Mouse (Mus musculus) lung, embryonic 15.5 days (tissue): ENCODE results near the gene Tamm41. TPM values are rescaled to one million over a fixed set of nuclear protein-coding genes. Genes with fewer than 3 reads are reported as not detected.

Source experiments
- ATAC-seq: fragments of 200-750 bp; cut with Nextera tagmentation; 2 replicates; pipeline ENCODE4 v1.8.0; 2017; ENCODE audit warnings: moderate number of reproducible peaks, borderline replicate concordance; ENCODE audit not compliant: low FRiP score, low TSS enrichment; ENCODE audit errors: extremely low read depth
- H3K27ac ChIP-seq: fragments of 300-500 bp; sonication (generic); 2 replicates; pipeline ENCODE4 v1.5.1; 2015; ENCODE audit warnings: moderate library complexity, mild to moderate bottlenecking, inconsistent platforms
- H3K27me3 ChIP-seq: fragments of 300-500 bp; sonication (generic); 2 replicates; pipeline ENCODE4 v1.6.1; 2015; ENCODE audit warnings: inconsistent platforms
- H3K36me3 ChIP-seq: fragments of 300-500 bp; sonication (generic); 2 replicates; pipeline ENCODE4 v1.6.1; 2015; ENCODE audit warnings: inconsistent platforms
- H3K4me1 ChIP-seq: fragments of 300-500 bp; sonication (generic); 2 replicates; pipeline ENCODE4 v1.6.1; 2015; ENCODE audit warnings: inconsistent platforms
- H3K4me2 ChIP-seq: fragments of 300-500 bp; sonication (generic); 2 replicates; pipeline ENCODE4 v1.6.1; 2015; ENCODE audit warnings: inconsistent platforms, mild to moderate bottlenecking, moderate library complexity
- H3K4me3 ChIP-seq: fragments of 300-500 bp; sonication (generic); 2 replicates; pipeline ENCODE4 v1.5.1; 2015; ENCODE audit warnings: mild to moderate bottlenecking, inconsistent platforms
- H3K9ac ChIP-seq: fragments of 300-500 bp; sonication (generic); 2 replicates; pipeline ENCODE4 v1.6.1; 2015; ENCODE audit warnings: inconsistent platforms
- H3K9me3 ChIP-seq: fragments of 300-500 bp; sonication (generic); 2 replicates; pipeline ENCODE4 v1.6.1; 2016; ENCODE audit warnings: inconsistent platforms
- WGBS: fragments of 180-500 bp; shearing (Covaris S2); methylation state at CpG from one replicate; pipeline ENCODE4 v1.1.7; 2015; 5-methylcytosine and 5-hydroxymethylcytosine counted together
- polyA plus RNA-seq: library from polyadenylated mRNA; unstranded; fragments of >200 nt; fragmentation: Nextera tagmentation; extraction: Ambion mirVana; gene quantifications from 2 replicates; pipeline ENCODE4 v1.2.1, GENCODE M21; 2015

Gene Tamm41
- polyA plus RNA-seq, 1 experiment from 2014 or later = 62.2 TPM

GRCm38 (mm10) chr6:115013574-115013973 lies 24.1 kb downstream of the Tamm41 start:
- Histone ChIP-seq H3K9me3 (no peaks in the 10 kb centered on the region), H3K27ac (no peak overlapping the region), H3K4me1 (no peaks in the 10 kb centered on the region), H3K4me3 (no peak overlapping the region), H3K9ac (no peak overlapping the region), H3K36me3 (peaks cover 32% of the 10 kb centered on the region; the same call in 1 of the 2 replicates), H3K4me2 (no peak overlapping the region), H3K27me3 (no peaks in the 10 kb centered on the region)
- no peak for ATAC-seq
- WGBS = 80% methylated on average over 4 of the region's 4 CpGs

- Histone ChIP-seq H3K9me3 (no peaks in the 10 kb centered on the region), H3K4me1 (0 out of 2 replicates have a peak, but pooled peaks cover 4% of the 10 kb centered on the region), H3K4me3 (no peak overlapping the region), H3K27me3 (no peaks in the 10 kb centered on the region), H3K4me2 (no peak overlapping the region), H3K9ac (no peak overlapping the region), H3K27ac (no peak overlapping the region), H3K36me3 (peaks cover 27% of the 10 kb centered on the region; the same call in 1 of the 2 replicates)
- WGBS = 87% methylated on average over 8 of the region's 8 CpGs
- ATAC-seq = no peak
Measured at GRCm38 (mm10) chr6:115011792-115012191, 25.9 kb downstream of the Tamm41 start.

GRCm38 (mm10) chr6:115010815-115011214 lies 26.9 kb downstream of the Tamm41 start:
- Histone ChIP-seq H3K9me3 (no peaks in the 10 kb centered on the region), H3K36me3 (peaks cover 21% of the 10 kb centered on the region; the same call in 1 of the 2 replicates), H3K27me3 (no peaks in the 10 kb centered on the region), H3K4me2 (no peak overlapping the region), H3K9ac (no peak overlapping the region), H3K27ac (no peak overlapping the region), H3K4me1 (0 out of 2 replicates have a peak, but pooled peaks cover 4% of the 10 kb centered on the region), H3K4me3 (no peak overlapping the region)
- no peak for ATAC-seq
- WGBS = 84% methylated on average over 9 of the region's 9 CpGs

GRCm38 (mm10) chr6:115010304-115010703 lies 27.4 kb downstream of the Tamm41 start:
- no peaks in the 10 kb centered on the region for H3K9me3 ChIP-seq
- no peak overlapping the region for H3K4me2 ChIP-seq
- no peak overlapping the region for H3K9ac ChIP-seq
- 0 out of 2 replicates have a peak, but pooled peaks cover 4% of the 10 kb centered on the region for H3K4me1 ChIP-seq
- no peak overlapping the region for H3K4me3 ChIP-seq
- no peak for ATAC-seq
- WGBS = 82% methylated on average over 9 of the region's 9 CpGs
- peaks cover 19% of the 10 kb centered on the region; the same call in 1 of the 2 replicates for H3K36me3 ChIP-seq
- H3K27me3 ChIP-seq = no peaks in the 10 kb centered on the region
- H3K27ac ChIP-seq = no peak overlapping the region

- Histone ChIP-seq H3K9ac (no peak overlapping the region), H3K9me3 (no peaks in the 10 kb centered on the region), H3K4me3 (no peak overlapping the region), H3K36me3 (peaks cover 14% of the 10 kb centered on the region; the same call in 1 of the 2 replicates), H3K27me3 (no peaks in the 10 kb centered on the region), H3K4me2 (no peak overlapping the region), H3K27ac (no peak overlapping the region), H3K4me1 (0 out of 2 replicates have a peak, but pooled peaks cover 4% of the 10 kb centered on the region)
- WGBS = 24% methylated on average over 5 of the region's 5 CpGs
- peak; percentile 63; the same call in 1 of the 2 replicates for ATAC-seq
Measured at GRCm38 (mm10) chr6:115007728-115008127, 29.9 kb downstream of the Tamm41 start.

GRCm38 (mm10) chr6:115006948-115007347 lies 30.7 kb downstream of the Tamm41 start:
- no peak for ATAC-seq
- H3K27ac ChIP-seq = no peak overlapping the region
- peaks cover 14% of the 10 kb centered on the region; the same call in 1 of the 2 replicates for H3K36me3 ChIP-seq
- WGBS = 64% methylated on average over 6 of the region's 6 CpGs
- H3K4me3 ChIP-seq = no peak overlapping the region
- H3K4me2 ChIP-seq = no peak overlapping the region
- no peak overlapping the region for H3K9ac ChIP-seq
- 0 out of 2 replicates have a peak, but pooled peaks cover 4% of the 10 kb centered on the region for H3K4me1 ChIP-seq
- H3K27me3 ChIP-seq = no peaks in the 10 kb centered on the region
- no peaks in the 10 kb centered on the region for H3K9me3 ChIP-seq

- 71% methylated on average over 3 of the region's 3 CpGs for WGBS
- no peak overlapping the region for H3K4me3 ChIP-seq
- peaks cover 14% of the 10 kb centered on the region; the same call in 1 of the 2 replicates for H3K36me3 ChIP-seq
- H3K9ac ChIP-seq = no peak overlapping the region
- no peak for ATAC-seq
- no peak overlapping the region for H3K4me2 ChIP-seq
- H3K4me1 ChIP-seq = 0 out of 2 replicates have a peak, but pooled peaks cover 4% of the 10 kb centered on the region
- H3K9me3 ChIP-seq = no peaks in the 10 kb centered on the region
- no peaks in the 10 kb centered on the region for H3K27me3 ChIP-seq
- H3K27ac ChIP-seq = no peak overlapping the region
Measured at GRCm38 (mm10) chr6:115006065-115006464, 31.6 kb downstream of the Tamm41 start.

GRCm38 (mm10) chr6:115005351-115005890 lies 32.3 kb downstream of the Tamm41 start:
- Histone ChIP-seq H3K4me3 (no peak overlapping the region), H3K9me3 (no peaks in the 10 kb centered on the region), H3K27ac (no peak overlapping the region), H3K27me3 (no peaks in the 10 kb centered on the region), H3K36me3 (peaks cover 8% of the 10 kb centered on the region; the same call in 1 of the 2 replicates), H3K4me1 (0 out of 2 replicates have a peak, but pooled peaks cover 4% of the 10 kb centered on the region), H3K9ac (no peak overlapping the region), H3K4me2 (no peak overlapping the region)
- ATAC-seq = no peak
- 85% methylated on average over 8 of the region's 8 CpGs for WGBS

- Histone ChIP-seq H3K4me2 (no peak overlapping the region), H3K9ac (no peak overlapping the region), H3K27ac (no peak overlapping the region), H3K27me3 (no peaks in the 10 kb centered on the region), H3K4me3 (no peak overlapping the region), H3K9me3 (no peaks in the 10 kb centered on the region), H3K4me1 (0 out of 2 replicates have a peak, but pooled peaks cover 4% of the 10 kb centered on the region), H3K36me3 (0 out of 2 replicates have a peak, but pooled peaks cover 3% of the 10 kb centered on the region)
- WGBS = 80% methylated on average over 8 of the region's 8 CpGs
- ATAC-seq = no peak
Measured at GRCm38 (mm10) chr6:115004636-115005035, 33.0 kb downstream of the Tamm41 start.

GRCm38 (mm10) chr6:114998374-114999031 lies 39.2 kb downstream of the Tamm41 start:
- ATAC-seq = no peak
- H3K27me3 ChIP-seq = no peaks in the 10 kb centered on the region
- H3K9me3 ChIP-seq = no peaks in the 10 kb centered on the region
- peaks cover 9% of the 10 kb centered on the region; the same call in 1 of the 2 replicates for H3K4me1 ChIP-seq
- H3K4me3 ChIP-seq = no peak overlapping the region
- no peak overlapping the region for H3K27ac ChIP-seq
- H3K36me3 ChIP-seq = no peaks in the 10 kb centered on the region
- H3K9ac ChIP-seq = no peak overlapping the region
- 55% methylated on average over 16 of the region's 16 CpGs for WGBS
- H3K4me2 ChIP-seq = no peak overlapping the region

GRCm38 (mm10) chr6:114997471-114997870 lies 40.2 kb downstream of the Tamm41 start:
- Histone ChIP-seq H3K9ac (no peak overlapping the region), H3K4me2 (no peak overlapping the region), H3K4me1 (peaks cover 9% of the 10 kb centered on the region; the same call in 1 of the 2 replicates), H3K27ac (peak overlapping the region; percentile 6; the same call in 1 of the 2 replicates), H3K4me3 (no peak overlapping the region), H3K9me3 (no peaks in the 10 kb centered on the region), H3K36me3 (no peaks in the 10 kb centered on the region), H3K27me3 (no peaks in the 10 kb centered on the region)
- ATAC-seq = no peak
- 33% methylated on average over 5 of the region's 5 CpGs for WGBS

- Histone ChIP-seq H3K36me3 (no peaks in the 10 kb centered on the region), H3K9ac (no peak overlapping the region), H3K4me2 (no peak overlapping the region), H3K27me3 (no peaks in the 10 kb centered on the region), H3K4me1 (peaks cover 9% of the 10 kb centered on the region; the same call in 1 of the 2 replicates), H3K27ac (no peak overlapping the region), H3K9me3 (no peaks in the 10 kb centered on the region), H3K4me3 (no peak overlapping the region)
- WGBS = 70% methylated on average over 5 of the region's 5 CpGs
- ATAC-seq = 0 out of 2 replicates have a peak, but pooled peaks have one; percentile 8
Measured at GRCm38 (mm10) chr6:114996910-114997309, 40.8 kb downstream of the Tamm41 start.
